Mouse (Mus musculus) hematopoietic stem cell, adult 5-6 weeks (primary cell): ENCODE measurements at regions not wholly inside any gene's neighbourhood (a gene's known extent, or its start where the extent isn't known, plus 50 kb on each side); places are given as distances from the start of the nearest gene placed in this dataset.
A peak's percentile ranks its signal among the peaks of the same experiment; 100 is the strongest.

Experiments
- ATAC-seq, 2 experiments: fragments of 125-278 bp in 1 of 2; replicated peaks in 1 of 2; 2 replicates each; pipeline ENCODE4 v1.8.0; 2016 to 2017; ENCODE audit warnings: inconsistent platforms in 2 of 2, mild to moderate bottlenecking in 2 of 2, moderate number of reproducible peaks in 2 of 2, low read depth in 1 of 2, moderate TSS enrichment in 1 of 2; ENCODE audit not compliant: low FRiP score in 2 of 2, poor library complexity in 2 of 2, severe bottlenecking in 2 of 2, insufficient read depth in 1 of 2, low TSS enrichment in 1 of 2

DNA sequence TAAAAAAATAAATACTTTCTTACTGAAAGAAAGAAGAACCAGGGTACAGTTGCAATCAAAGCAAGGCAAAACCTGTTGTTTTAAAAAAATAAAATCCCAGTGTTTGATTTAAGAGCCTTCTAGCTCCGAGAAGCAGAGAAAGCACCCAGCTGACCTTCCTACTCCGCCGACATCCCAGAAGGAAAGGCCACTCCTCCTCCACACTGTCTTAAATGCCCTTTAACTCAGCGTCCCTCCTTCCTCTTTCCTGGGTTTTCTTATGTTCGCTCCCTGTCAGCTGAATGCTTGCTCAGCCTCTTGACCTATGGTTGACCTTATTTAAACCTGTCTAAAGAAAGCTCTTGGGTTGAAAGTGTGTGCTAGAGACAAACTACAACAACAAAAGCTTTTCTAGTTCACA lies 79.1 kb downstream of the Sptssa start:
- no peak for ATAC-seq

DNA sequence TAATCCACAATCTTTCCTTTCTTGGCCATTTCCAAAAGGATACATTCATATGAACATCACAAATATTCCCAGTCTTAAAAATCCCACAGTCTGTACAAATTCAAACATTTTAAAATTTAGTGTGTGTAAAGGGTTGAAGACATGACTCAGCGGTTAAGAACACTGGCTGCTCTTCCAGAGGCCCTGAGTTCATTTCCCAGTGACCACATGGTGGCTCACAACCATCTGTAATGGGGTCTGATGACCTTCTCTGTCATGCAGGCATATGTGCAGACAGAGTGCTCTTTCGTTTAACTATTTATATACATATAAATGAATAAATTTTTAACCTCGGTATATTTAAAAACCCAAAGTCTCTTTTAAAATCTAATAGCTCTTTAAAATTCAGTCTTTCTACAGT lies 79.6 kb downstream of the Sptssa start:
- no peak for ATAC-seq

DNA sequence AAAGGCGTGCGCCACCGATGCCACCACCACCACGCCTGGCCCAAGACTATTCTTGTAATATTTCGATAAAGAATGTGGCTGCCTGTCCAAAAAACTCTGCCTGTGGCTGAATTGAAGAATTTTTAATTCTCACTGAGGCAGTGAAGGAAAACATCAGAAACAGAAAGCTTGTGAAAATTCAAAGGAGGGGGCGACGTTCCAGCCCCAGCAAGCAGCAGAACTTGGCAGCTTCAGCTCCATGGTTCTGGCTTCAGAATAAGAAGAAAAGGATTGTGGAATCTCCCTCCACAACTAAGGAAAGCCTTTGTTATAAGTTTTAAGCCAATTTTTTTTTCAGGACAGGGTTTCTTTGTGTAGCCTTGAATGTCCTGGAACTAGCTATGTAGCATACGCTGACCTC lies 83.5 kb downstream of the Sptssa start:
- no peak for ATAC-seq

DNA sequence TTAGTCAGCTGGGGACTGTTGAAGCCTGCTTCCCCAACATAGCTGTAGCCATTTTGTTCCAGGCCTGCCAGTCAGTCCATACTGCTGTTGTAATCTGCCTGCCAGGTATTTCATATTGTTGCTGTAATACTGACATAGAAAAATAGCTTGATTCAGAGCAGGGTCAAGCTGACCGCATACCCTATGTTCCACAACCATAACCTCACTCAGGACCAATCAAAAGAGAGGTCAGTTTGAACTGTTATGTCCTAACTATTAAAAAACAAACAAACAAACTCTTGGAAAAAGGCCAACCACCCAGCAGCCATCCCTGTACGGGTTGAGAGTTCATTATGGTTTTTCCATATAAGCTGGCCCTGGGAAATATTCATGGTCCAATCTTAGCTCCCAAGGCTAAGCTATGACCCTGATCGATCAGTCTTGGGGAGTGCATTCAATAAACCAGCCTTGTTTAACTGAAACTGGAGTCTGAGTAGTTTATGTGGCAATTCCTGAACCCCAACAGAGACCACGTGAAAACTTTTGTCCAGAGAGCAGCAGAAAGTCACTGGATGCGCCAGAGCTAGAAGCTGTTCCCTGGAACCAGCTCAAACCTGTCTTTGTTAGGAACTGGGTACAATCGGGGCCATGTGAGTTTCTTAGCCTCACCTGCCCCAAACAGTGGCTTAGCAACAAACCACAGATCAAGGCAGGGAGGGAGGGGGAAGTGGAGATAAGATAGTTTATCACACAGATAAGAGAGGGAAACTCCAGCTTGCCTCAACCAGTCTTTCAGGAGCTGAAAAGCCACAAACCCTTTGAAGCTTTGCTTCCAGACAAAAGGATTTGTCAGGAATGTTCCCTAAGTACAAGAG lies 88.1 kb downstream of the Sptssa start:
- ATAC-seq: no peak

DNA sequence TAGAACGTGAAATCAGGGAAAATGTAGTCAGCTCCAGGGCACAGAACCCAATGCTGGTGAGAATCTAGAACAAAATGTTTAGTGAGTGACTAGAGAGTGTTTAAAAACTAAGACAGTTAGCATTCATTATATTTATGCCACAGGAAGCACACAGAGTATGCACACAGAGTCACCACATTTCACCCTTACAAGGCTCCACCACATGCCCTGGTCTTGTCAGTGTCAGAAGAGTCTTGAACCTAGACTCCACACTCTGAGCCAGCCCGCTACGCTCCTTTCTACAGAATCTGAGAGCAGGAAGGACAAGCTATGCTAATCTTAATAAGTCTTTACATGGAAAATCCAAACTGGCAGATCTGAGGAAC lies 89.0 kb downstream of the Sptssa start:
- no peak for ATAC-seq

DNA sequence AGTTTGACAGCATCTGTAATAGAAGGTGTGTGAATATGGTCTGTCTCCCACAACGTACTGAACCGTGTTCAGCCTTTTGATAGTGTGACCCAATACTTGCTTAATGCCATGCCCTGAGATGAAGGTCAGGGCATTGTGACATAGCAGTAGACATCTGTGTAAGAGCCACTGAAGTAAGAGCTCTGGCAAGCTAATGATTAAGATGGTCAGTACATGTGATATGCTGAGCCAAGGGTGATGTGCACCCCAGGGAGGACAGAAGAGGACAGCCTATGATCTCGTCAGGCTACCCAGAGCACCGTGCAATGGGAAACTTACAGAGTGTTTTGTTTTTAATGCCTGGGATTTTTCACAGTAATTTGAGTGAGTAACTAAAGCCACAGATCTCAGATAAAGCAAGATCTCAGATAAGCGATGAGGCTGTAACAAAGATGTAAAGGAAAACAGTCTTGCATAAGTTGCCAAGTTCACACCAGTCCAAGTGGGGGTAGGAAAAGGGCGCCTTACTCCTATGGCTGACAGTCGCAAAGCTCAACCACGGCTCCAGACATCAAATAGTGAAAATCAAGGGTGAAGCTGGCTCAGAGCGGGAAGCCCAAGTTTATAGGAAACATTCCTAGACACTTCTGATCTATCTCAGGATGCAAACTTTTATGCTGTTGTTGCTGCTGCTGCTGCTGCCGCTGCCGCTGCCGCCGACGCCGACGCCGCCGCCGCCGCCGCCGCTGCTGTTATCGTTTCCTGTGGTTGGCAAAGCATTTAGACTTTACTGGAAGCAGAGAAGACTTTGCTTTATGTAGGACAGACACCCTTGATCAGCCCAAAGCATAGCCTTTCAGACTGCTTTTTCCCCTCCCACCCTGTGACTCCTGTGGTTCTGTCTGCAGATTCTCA lies 89.6 kb downstream of the Sptssa start:
- peak in 1 of 2 experiments; percentile 56; a peak in 1 of 4 replicates for ATAC-seq

DNA sequence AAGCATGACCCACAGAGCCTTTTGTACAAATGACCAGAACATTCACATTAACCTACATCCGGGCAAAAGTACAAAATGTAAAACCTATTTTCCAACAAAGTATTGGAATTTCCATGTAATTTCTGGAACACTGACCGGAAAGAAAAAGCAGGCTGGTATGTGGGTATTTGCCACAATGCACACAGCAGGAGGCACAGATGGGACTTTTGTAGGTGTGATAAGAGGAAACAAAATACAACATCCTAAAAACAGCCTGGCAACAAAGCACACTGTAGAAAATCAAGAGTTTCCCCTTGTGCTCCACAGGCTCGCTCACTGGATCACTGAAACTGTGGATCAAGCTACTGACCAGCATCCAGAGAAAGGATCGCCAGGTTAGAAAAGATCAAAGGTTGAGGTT lies 94.4 kb downstream of the Sptssa start:
- no peak for ATAC-seq

DNA sequence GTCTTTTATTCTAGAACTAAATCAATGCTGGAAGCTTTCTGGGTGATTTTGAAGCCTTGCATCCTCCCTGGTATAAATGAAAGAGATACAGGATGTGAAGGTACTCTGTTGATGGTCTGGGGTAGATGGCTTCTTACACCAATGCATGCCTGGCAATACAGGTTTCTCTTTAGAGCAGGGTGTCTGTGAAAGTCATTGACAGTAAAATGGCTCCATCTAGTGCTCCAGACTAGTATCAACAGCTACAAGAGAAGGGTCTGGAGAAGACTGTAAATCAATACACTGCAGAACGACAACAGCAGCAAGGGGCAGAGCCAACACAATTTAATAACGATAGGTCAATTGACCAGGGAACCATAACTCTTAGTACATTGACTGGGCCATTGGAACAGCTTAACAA lies 98.3 kb downstream of the Sptssa start:
- ATAC-seq: peak; percentile 45 to 81; a peak in 3 of 4 replicates

DNA sequence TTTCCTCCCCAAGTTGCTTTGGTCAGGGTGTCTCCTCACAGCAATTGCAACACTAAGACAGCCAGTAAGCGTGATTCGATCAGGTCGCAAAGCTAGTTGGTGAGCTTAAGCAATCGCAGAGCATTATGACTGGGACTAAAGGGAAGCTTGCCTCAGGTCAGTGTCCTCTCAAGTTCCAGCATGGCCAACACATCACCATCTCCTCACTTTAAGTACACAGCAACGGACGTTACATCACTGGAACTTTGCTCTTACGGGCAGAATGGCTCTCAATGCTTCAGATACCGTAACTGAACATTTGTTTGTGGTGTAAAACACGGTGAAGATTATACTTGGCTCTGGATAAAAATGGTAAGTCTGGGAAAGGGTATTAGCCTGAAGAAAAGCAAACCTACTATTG lies 106.7 kb downstream of the Sptssa start:
- ATAC-seq: no peak

DNA sequence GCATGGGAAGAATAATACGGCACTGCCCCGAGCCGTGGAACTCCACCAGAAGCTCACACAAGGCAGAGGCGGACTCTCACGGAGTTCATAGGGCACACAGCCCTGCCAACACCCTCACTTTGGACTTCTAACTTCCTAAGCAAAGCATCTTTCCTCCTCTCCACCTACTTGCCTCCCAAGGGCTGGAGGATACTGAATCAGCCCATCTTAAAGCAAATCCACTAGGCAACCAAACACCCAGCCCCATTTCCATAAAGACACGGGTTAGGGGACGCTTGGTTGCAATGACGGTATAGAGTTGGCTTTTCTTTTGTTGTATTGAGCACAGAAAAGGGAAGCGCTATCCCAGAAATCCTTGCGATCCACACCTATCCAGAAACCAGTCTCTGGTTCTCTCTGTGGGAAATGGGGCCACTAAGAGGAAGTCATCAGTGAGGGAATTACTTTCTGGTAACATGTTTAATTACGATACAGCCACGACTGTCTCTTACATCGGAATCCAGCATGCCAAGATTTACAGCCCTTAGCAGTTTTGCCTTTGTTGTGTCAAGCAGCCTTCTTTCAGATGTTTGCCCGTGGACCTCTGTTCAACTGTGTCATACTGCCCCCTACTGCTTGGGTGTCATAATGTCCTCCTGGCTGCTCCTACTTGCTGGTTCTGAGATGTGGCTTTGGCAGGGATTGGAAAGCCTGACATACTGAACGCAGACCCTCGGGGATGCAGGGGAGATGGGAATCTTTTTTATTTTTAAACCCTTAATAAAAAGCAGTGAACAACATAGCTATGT lies 110.4 kb downstream of the Sptssa start:
- ATAC-seq: peak; percentile 78 to 81

DNA sequence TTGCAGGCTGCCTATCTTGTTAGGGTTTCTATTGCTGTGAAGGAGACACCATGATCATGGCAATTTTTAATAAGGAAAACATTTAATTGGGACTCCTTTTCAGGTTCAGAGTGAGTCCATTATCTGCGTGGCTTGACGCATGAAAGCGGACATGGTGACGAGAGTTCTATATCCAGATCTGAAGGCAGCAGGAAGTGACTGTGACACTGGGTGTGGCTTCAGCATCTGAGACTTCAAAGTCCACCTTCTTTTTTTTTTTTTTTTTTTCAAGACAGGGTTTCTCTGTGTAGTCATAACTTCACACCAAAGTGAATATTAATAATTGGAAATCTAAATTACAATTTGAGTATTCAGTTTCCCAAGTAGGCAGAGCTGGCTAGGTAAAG lies 118.1 kb downstream of the Sptssa start:
- no peak for ATAC-seq

DNA sequence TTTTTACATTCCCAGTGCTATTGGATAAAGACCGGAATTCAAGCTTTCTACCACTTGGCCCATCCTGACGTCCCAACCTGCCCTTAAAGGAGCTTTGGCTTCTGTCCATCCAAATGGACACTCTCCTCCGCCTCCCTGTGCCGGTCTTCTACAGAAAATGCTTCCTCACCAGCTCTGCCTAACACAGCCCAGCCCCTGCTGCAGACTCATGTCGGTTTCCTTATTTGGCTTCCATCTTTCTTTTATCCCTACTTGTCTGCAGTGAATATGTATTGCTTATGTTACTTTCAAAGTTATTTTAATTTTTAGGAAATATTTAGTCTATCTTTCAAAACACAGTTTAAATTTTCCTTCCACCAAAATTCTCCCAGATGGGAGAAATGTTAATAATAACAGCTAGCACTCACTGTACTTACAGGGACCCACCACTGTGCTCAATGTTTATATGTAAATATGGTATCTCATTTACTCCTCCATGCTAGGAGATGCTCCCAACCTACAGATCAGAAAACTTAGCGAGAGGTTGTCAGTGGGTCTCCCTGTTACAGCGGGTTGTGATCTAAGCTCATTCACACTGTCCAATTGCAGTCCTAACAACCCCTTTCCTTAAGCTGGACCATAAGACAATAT lies 118.6 kb downstream of the Sptssa start:
- no peak for ATAC-seq

DNA sequence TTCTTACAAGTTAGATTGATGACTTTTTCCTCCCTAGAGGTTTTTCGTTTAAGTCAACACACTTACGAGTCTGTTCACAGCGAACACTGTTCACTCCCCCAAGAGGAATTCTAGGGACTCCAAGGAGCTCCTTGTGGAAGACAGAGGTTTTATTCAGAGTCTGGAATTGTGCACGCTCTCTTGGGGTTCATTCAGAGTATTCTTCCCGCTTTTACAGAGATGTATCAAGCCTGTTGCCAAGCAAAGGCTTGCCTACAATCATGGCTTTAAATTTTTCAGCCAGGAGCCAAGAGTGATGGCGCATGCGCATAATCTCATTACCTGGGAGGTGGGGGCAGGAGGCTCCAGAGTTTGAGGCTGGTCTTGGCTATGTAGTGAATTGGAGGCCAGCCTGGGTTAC lies 119.4 kb downstream of the Sptssa start:
- ATAC-seq: no peak

DNA sequence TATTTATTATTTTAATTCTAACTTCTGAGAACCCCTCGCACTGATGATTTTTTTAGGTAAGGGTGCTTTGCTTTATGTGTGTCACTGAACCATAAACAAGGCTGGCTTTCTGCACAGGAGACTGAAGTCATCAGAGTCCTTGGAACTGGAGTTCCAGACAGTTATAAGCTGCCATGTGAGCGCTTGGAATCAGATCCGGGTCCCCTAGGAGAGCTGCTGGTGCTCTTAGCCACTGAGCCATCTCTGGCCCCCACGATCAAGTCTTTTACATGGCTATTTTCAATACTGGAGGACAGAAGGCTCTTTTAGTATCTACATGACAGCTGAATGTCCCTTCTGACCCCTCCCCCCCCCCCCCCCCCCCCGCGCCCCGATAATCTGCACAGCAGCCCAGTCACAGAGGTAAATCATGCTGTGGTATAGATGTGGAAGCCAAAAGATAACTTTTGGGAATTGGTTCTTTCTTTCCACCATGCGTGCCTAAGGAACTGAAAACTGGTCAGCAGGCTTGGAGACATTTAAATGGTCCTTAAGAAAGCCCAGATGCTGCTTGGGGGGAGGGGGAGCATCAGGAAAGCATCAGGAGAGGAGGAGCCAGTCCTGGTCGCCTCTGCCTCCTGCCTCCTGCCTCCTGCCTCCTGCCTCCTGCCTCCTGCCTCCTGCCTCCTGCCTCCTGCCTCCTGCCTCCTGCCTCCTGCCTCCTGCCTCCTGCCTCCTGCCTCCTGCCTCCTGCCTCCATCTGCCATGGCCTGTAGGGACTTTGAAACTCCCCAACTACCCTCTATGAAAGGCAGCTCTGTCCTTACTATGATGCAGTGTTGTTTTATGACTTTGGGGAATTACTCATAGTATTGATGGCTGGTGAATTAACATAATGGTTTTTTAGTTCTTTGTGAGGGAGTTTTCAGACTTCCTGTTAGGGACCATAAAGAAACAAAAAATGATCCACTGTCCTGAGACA lies 120.5 kb downstream of the Sptssa start:
- no peak for ATAC-seq

DNA sequence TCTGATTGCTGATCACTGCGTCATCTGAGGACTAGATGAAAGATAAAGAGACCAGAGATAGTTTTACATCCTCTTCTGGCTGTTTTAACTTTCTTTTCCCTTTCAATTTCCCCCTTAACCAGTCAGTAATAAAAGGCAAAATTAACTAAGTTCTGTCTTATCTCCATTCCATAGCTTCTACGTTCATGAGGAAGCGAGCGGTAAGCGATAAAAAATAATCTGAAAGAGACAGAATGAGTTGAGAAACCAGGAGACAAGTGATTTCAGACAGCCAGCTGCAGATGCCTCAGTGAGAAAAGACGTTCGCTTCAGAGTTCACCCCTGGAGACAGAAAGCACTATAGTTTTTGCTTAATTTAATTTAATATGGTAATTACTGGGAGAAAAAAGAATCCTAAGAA lies 121.5 kb downstream of the Sptssa start:
- no peak for ATAC-seq

DNA sequence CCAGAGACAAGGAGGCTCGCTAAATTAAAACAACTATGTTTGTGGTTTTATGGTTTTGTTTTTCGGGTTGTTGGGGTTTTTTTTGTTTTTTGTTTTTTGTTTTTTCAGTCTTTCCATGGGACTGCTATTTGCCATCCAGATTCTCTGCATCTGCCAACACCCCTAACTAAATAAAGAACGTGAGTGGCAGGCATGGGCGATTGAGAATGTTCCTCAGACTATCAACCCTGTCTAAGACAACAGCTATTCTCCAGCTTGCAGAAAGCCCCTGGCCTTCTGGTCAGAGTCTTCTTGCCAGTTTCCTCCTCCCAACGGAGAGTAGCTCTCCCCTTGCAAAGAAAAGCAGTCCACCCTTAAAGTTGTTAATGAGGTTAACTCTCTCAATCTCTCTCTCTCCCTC lies 123.2 kb downstream of the Sptssa start:
- ATAC-seq: no peak
